Mouse (Mus musculus): ENCODE measurements around the gene Vps37d.
"Not testable (repeated sequence)": the region's sequence is repeated elsewhere in the genome, so short reads cannot be mapped to it uniquely, and the experiment has no call there.

Vps37d gene

DNA sequence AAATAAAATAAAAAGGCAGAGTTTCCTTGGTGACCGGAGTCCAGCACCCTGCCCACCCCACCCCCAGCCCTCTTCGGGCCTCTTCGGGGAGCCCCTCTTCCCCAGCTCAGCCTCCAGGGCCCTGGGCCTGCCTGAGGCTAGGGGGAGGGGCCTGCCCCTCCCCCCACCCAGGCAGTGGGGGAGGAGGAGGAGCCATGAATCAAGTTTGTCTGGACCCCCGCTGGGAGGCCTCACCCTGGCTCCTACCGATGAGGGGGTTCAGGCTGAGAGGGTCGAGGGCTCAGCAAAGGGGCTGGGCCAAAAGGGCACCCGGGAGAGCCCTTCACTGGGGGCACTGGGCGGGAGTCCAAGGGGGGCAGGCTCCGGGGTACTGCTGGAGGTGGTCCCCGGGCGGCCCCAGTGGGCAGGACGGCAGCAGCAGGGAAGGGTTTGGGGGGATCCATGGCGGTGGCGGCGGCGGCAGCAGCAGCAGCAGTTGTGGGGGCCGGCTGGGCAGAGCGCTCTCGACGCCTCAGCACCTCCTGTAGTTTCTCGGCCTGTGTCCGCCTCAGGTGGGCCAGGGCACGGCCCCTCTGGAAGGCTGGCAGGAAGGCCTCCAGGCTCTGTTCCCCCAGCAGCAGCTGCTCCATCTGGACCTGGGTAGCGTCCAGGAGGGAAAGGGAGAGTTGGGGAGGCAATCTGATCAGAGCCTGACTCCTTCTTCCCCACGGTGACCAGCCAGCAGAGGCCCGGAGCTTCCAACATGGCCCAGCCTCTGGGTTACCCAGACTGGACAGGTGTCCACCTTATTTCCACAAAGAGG, 4.5 kb downstream of the Vps37d start:
- DNase-seq (ENCODE audit: low spot score): no peak

DNA sequence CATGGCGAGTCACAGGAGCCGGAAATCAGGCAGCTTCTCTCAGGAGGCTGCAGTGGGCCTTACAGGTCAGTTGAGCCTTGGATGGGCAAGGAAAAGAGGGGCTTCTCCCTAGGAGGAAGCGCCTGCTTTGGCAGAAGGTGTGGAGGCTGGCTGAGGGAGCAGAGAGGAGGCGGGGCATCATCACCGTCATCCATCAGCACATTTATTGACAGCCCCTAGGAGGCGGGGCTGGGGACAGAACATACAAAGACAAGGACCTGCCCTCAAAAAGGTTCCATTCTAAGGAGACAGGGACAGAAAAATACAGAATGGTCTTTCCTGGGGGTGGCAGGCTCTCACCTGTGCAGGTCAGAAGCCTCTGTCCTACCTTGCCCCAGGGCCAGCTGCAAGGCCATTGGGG, 5.3 kb downstream of the Vps37d start:
- no peak for DNase-seq (ENCODE audit: low spot score)

- DNase-seq (ENCODE audit: low spot score): no peak
These were observed 6.0 kb downstream of the Vps37d start for GRCm38 (mm10) chr5:135072061-135072460.

GRCm38 (mm10) chr5:135070448-135070847, 7.6 kb downstream of the Vps37d start:
- DNase-seq (ENCODE audit: low spot score): no peak

GRCm38 (mm10) chr5:135066008-135066407, 12.1 kb downstream of the Vps37d start:
- DNase-seq (ENCODE audit: low spot score): no peak

DNA sequence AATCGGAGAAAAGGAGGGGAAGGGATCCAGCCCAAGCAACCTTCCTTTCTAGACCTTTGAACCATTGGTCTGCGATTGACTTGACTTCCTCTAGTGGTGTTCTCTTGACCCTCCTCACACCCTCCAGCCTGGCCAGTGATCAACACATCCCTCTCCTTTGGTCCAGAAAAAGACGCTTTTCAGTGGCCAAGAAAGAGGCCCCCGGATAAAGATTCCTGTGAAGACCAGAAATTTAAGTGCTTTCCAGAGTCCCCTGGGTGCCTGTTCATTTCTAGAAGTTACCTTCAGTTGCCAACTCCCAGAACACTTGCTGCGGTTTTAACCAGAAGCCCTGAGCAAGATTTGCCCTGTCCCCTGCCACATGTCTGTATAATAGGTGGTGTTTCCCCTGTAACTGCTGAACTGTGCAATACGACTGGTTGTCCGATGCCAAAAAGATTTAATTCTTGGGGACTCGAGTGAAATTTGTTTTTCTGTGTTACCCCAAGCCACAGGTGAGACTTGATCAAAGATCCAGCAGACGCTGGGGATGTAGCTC, 13.1 kb downstream of the Vps37d start, which contains the start of gene Bud23:
TSS of gene Bud23 (minus strand) at position 51 of the 538 bp plus-strand sequence.
- DNase-seq (ENCODE audit: low spot score): not testable (repeated sequence)

DNA sequence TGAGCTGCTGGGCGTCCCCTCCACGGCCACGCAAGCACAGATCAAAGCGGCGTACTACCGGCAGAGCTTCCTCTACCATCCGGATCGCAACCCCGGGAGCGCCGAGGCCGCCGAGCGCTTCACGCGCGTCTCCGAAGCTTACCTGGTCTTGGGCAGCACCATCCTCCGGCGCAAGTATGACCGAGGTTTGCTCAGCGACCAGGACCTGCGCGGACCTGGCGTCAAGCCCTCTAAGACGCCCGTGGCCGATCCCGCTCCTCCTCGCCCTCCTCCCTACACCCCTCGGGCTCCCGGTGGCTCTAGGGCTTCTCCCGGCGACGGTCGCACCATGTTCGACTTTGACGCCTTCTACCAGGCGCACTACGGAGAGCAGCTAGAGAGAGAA, 13.7 kb downstream of the Vps37d start:
- no peak for DNase-seq (ENCODE audit: low spot score)

GRCm38 (mm10) chr5:135063629-135064381, 14.3 kb downstream of the Vps37d start, which contains the start of gene Dnajc30:
Gene Dnajc30 (plus strand): TSS chr5:135064202.
- DNase-seq (ENCODE audit: low spot score): peak; percentile 97

DNA sequence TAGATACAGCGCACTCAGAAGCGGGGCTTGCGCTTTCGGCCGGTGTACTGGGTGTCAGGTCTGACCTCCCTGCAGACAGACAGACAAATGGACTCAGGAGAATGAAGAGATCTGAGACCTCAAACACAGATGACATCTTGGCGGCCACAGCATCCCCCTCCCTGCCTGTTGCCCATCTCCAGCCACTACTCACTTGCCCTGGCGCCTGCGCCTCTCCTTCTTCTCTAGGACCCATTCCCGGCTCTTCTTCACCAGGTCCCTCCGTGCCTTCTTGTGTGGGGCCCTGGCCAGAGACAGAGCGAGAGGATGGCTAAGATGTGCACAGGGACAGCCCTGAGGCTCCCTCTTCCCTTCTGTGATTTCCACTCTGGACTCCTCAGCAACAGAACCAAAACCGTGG, 24.7 kb downstream of the Vps37d start:
- DNase-seq (ENCODE audit: low spot score): no peak

GRCm38 (mm10) chr5:135049268-135049667, 28.8 kb downstream of the Vps37d start:
- DNase-seq (ENCODE audit: low spot score): not testable (repeated sequence)

GRCm38 (mm10) chr5:135048539-135048938, 29.5 kb downstream of the Vps37d start:
- DNase-seq (ENCODE audit: low spot score): no peak

GRCm38 (mm10) chr5:135044575-135044974, 33.5 kb downstream of the Vps37d start:
- DNase-seq (ENCODE audit: low spot score): no peak

DNA sequence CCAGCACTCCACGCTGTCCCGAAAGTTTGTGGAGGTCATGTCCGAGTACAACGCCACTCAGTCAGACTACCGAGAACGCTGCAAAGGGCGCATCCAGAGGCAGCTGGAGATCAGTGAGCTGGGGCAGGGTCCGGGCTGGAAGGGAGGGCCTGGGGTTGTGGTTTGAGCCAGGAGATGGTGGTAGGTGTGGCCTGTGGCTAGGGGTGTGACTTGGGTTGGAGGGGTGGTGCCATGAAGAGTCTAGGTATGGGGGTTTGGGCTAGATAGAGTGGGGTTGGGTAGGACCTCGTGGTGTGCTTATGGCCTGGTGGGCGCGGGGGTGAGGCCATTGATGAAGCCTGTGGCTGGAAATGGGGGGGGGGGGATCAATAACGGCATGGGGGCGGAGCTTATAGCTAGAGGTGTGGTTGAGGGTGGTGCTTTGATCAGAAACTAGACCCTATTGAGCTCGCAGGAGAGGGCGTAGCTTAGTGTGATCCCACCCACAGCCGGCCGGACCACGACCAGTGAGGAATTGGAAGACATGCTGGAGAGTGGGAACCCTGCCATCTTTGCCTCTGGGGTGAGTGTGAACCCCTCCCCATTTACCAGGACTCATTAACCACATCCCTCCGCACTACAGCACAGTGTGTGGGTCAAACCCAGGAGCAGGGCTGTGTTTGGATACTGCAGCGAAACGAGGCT, 35.8 kb downstream of the Vps37d start:
- no peak for DNase-seq (ENCODE audit: low spot score)

GRCm38 (mm10) chr5:135040777-135041176, 37.3 kb downstream of the Vps37d start:
- no peak for DNase-seq (ENCODE audit: low spot score)

DNA sequence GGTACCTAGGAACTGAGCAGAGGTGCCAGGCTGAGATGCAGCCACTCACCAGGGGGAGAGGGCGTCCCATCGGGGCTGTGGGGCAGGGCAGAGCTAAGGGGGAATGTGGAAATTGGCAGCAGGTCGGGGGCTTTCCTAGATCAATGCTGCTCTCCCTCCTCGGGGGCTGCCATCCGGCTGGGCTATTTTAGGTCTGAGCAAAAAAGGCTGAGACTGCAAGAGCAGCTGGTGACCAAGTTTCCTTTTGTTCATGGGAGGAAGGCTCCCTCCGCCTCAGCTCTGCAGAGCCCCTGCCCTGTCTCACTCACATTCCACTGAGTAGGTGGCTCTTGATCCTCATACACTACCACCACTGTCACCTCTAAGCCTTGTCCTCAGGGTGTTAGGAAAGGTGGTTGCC, 38.0 kb downstream of the Vps37d start:
- no peak for DNase-seq (ENCODE audit: low spot score)

GRCm38 (mm10) chr5:135039541-135039940, 38.5 kb downstream of the Vps37d start:
- DNase-seq (ENCODE audit: low spot score): no peak

DNA sequence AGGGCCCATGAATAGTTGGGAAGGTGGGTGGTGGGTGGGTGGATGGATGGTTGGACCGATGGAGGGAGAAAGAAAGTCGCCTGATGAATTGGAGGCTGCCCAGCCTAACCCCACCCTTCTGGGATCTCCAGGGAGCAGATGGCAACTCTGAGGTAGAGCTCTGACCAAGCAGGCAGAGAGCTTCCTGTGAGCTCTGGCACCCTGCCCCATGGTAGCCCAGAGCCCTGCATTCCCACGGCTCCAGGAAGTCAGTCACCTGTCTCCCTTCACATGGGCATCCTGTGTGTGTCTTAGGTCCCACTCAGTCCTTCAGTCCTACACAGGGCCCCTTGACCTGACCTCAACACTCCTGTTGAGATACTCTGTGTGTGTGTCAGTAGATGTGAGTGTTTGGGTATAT, 40.1 kb downstream of the Vps37d start:
- DNase-seq (ENCODE audit: low spot score): no peak

GRCm38 (mm10) chr5:135035608-135036359, 42.3 kb downstream of the Vps37d start:
- no peak for DNase-seq (ENCODE audit: low spot score)

DNA sequence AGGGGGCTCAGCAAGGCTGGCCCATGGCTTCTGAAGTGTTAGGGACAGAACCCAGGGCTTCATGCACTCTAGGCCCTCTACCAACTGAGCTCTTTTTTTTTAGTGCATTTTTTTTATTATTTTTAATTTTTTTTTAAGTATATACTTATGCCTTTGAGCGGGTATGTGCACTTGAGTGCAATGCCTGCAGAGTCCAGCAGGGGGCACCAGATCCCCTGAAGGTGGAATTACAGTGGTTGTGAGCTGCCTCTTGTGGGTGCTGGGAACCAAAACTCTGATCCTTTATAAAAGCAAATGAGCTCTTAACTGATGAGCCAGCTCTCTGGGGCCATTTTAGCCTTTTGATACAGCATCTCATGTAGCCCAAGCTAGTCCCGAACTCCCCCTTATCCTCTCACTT, 43.5 kb downstream of the Vps37d start:
- no peak for DNase-seq (ENCODE audit: low spot score)

DNA sequence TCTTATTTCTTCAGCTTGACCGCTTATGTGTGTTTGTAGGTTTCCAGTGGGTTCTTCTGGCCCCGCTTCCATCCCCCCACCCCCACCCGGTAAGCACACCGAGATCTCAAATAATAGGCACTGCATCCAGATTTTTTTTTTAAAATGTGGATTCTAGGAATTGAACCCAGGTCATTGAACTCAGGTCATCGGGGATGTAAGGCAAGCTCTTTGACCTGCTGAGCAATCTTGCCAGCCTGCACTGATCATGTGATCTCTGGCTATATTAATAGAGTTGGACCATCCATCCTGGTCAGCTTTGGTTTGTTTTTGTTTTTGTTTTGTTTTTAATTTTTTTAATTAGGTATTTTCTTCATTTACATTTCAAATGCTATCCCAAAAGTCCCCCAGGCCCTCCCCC, 45.5 kb downstream of the Vps37d start:
- no peak for DNase-seq (ENCODE audit: low spot score)

- no peak for DNase-seq (ENCODE audit: low spot score)
These were observed 48.8 kb downstream of the Vps37d start for GRCm38 (mm10) chr5:135029007-135029854.

Data from ovary, postnatal 14 days (tissue).